14 mouse cellular contexts compared by ENCODE assay signal in the genomic region with DNA sequence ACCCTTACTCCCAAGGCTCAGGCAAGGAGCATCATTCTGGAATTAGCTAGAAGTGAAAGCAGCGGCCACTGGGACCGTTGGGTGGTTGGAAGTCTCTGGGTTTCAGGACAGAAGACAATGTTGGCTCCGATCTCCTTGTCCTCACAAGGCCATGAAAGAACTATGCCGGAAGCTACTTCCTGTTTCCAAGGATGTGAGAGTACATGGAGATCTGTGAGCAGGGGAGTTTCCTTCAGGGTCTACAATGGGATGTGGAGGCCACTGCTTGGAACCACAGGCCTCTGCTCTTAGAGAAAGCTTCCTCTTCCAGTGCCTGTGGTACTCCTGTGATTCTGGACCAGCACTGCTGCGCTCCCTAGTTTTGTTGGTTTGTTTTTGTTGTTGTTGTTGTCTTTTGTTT. TPM values are rescaled to one million over a fixed set of nuclear protein-coding genes. Genes with fewer than 3 reads are reported as not detected.
DNase-seq lines count a peak whose midpoint lies in the region; ATAC-seq and TF ChIP-seq lines count a peak whose summit lies in the region.
"Had no signal": no experiment of that assay in that cellular context is flagged by ENCODE, and none has a peak within 500 bp of the region (broad histone marks: within the 10 kb centered on the region; RNA-seq: fewer than 3 reads in every experiment).

No protein-coding gene starts in this region.

- no peaks in the 10 kb centered on the region for H3K4me1 ChIP-seq in heart, postnatal 0 days (ENCODE audit: control insufficient read depth, insufficient read depth)
- no peaks in the 10 kb centered on the region for H3K4me1 ChIP-seq in hindbrain, postnatal 0 days (ENCODE audit: insufficient read depth, low read length)
- H3K4me1 ChIP-seq: midbrain, embryonic 10.5 days had no signal

- peak; percentile 3 to 4 for DNase-seq in adrenal gland, postnatal 36 days
- no peak for DNase-seq in adrenal gland, adult 18-20 months (ENCODE audit: low spot score in 2 of 2)
- DNase-seq in kidney, postnatal 14 days = peak; percentile 2
- DNase-seq in kidney, postnatal 10 days = no peak
- no peak for DNase-seq in heart, postnatal 0 days (ENCODE audit: low spot score)
- peak; percentile 23 for DNase-seq in lung, postnatal 14 days
- DNase-seq in hindbrain, postnatal 0 days (ENCODE audit: low spot score) = no peak
- no peak for DNase-seq in layer of hippocampus, postnatal 25 days (ENCODE audit: extremely low spot score in 1 of 2, low spot score in 1 of 2)
- DNase-seq: cerebellum, postnatal 10 days; layer of hippocampus, adult 9-11 months; liver; right cerebral cortex, postnatal 25 days had no signal

- no peak overlapping the region for H3K9ac ChIP-seq in heart, postnatal 0 days (replicated peaks; ENCODE audit: low read depth, low read length)
- H3K9ac ChIP-seq in hindbrain, postnatal 0 days (replicated peaks; ENCODE audit: low read length) = no peak overlapping the region

- H3K27ac ChIP-seq in heart, postnatal 0 days (ENCODE audit: low read depth) = peak overlapping the region; percentile 58
- no peak overlapping the region for H3K27ac ChIP-seq in hindbrain, postnatal 0 days
- H3K27ac ChIP-seq: midbrain, embryonic 10.5 days had no signal

- no peaks in the 10 kb centered on the region for H3K27me3 ChIP-seq in heart, postnatal 0 days (ENCODE audit: control insufficient read depth, insufficient read depth, low read length)
- H3K27me3 ChIP-seq in hindbrain, postnatal 0 days (ENCODE audit: insufficient read depth, low read length) = no peaks in the 10 kb centered on the region

- ATAC-seq in heart, postnatal 0 days (ENCODE audit: insufficient read depth, low read depth) = peak; percentile 55; the same call in 1 of the 2 replicates
- ATAC-seq in hindbrain, postnatal 0 days = no peak
- ATAC-seq: forebrain, embryonic 16.5 days had no signal

- TF ChIP-seq CTCF in heart, postnatal 0 days (IDR thresholded peaks at IDR 0.05; ENCODE audit: low read depth) = no peak
- no peak for TF ChIP-seq CTCF in hindbrain, postnatal 0 days (IDR thresholded peaks at IDR 0.05; ENCODE audit: low read depth)

- H3K4me2 ChIP-seq in heart, postnatal 0 days (ENCODE audit: low read depth, low read length) = no peak overlapping the region
- no peak overlapping the region for H3K4me2 ChIP-seq in hindbrain, postnatal 0 days (ENCODE audit: low read depth, low read length)

- 0 out of 2 replicates have a peak, but pooled peaks have one; percentile 33 for TF ChIP-seq EP300 in heart, postnatal 0 days (IDR thresholded peaks at IDR 0.05; ENCODE audit: low read depth)

- H3K4me3 ChIP-seq in heart, postnatal 0 days (ENCODE audit: low read depth, low read length) = no peak overlapping the region
- no peak overlapping the region for H3K4me3 ChIP-seq in hindbrain, postnatal 0 days (ENCODE audit: low read length)
- H3K4me3 ChIP-seq: midbrain, embryonic 10.5 days had no signal

- no peaks in the 10 kb centered on the region for H3K36me3 ChIP-seq in heart, postnatal 0 days (replicated peaks; ENCODE audit: control insufficient read depth, insufficient read depth, low read length)
- no peaks in the 10 kb centered on the region for H3K36me3 ChIP-seq in hindbrain, postnatal 0 days (ENCODE audit: insufficient read depth, low read length)
- H3K36me3 ChIP-seq: midbrain, embryonic 10.5 days had no signal

- H3K9me3 ChIP-seq in heart, postnatal 0 days (replicated peaks; ENCODE audit: control insufficient read depth, low read length) = no peaks in the 10 kb centered on the region
- no peaks in the 10 kb centered on the region for H3K9me3 ChIP-seq in hindbrain, postnatal 0 days (ENCODE audit: low read length)
- H3K9me3 ChIP-seq: midbrain, embryonic 10.5 days had no signal

- WGBS in heart, postnatal 0 days = 64% methylated on average over 5 of the region's 5 CpGs
- 87% methylated on average over 5 of the region's 5 CpGs for WGBS in hindbrain, postnatal 0 days

RNA-seq across cellular contexts. Expression of gene Ttll7, which starts 5.9 kb away (rescaled TPM):
- 1 to 10 TPM; 6.2 to 9.2 TPM for total RNA-seq in adrenal gland, postnatal 36 days (2021)
- 1 to 10 TPM; 5.1 to 7.7 TPM for total RNA-seq in adrenal gland, adult 18-20 months (2021)
- 6.6 and 6.7 TPM in 2 replicates for total RNA-seq in heart, postnatal 0 days (2014; rRNA removed; ENCODE audit: low replicate concordance)
- polyA plus RNA-seq in heart, postnatal 0 days (2015; fragmentation: Nextera tagmentation; extraction: Ambion mirVana) = 1.2 and 1.5 TPM in 2 replicates
- 20.4 and 23.9 TPM in 2 replicates for total RNA-seq in hindbrain, postnatal 0 days (2014; rRNA removed)
- 7.9 and 8.6 TPM in 2 replicates for polyA plus RNA-seq in hindbrain, postnatal 0 days (2015; fragmentation: Nextera tagmentation; extraction: Ambion mirVana)
- 100 to 1,000 TPM; 133 to 138 TPM for total RNA-seq in layer of hippocampus, postnatal 25 days (2021)

RNA-seq across cellular contexts. Expression of gene Prkacb, which starts 33.4 kb away (rescaled TPM):
- total RNA-seq in adrenal gland, postnatal 36 days (2021) = 100 to 1,000 TPM; 109 to 117 TPM
- 100 to 1,000 TPM in 1 of 2 experiments, 10 to 100 TPM in 1; 99.8 to 120 TPM for total RNA-seq in adrenal gland, adult 18-20 months (2021)
- total RNA-seq in heart, postnatal 0 days (2014; rRNA removed; ENCODE audit: low replicate concordance) = 53.1 and 58.6 TPM in 2 replicates
- 38.0 and 41.7 TPM in 2 replicates for polyA plus RNA-seq in heart, postnatal 0 days (2015; fragmentation: Nextera tagmentation; extraction: Ambion mirVana)
- 235 and 238 TPM in 2 replicates for total RNA-seq in hindbrain, postnatal 0 days (2014; rRNA removed)
- 167 and 180 TPM in 2 replicates for polyA plus RNA-seq in hindbrain, postnatal 0 days (2015; fragmentation: Nextera tagmentation; extraction: Ambion mirVana)
- 100 to 1,000 TPM; 234 to 269 TPM for total RNA-seq in layer of hippocampus, postnatal 25 days (2021)

Comparison
In these comparisons a context has a peak if more than half of its experiments do, and no peak if none do; other contexts are left out.
1. DNase-seq: peak in adrenal gland, postnatal 36 days (2 of 2), kidney, postnatal 14 days (single experiment) and lung, postnatal 14 days (single experiment); none in adrenal gland, adult 18-20 months (0 of 2), kidney, postnatal 10 days (single experiment), heart, postnatal 0 days (single experiment), hindbrain, postnatal 0 days (single experiment) and layer of hippocampus, postnatal 25 days (0 of 2).